Mouse (Mus musculus): Measurements from ENCODE around the gene Slc15a1. TPM values are rescaled to one million over a fixed set of nuclear protein-coding genes. Genes with fewer than 3 reads are reported as not detected.
A peak's percentile ranks its signal among the peaks of the same experiment; 100 is the strongest.

Gene Slc15a1
- total RNA-seq, 2 experiments from 2014 or later, result 0.20 to 0.28 TPM

GRCm38 (mm10) chr14:121493712-121494111 lies 11.3 kb downstream of the Slc15a1 start:
- DNase-seq (ENCODE audit: low spot score in 2 of 2), result no peak

GRCm38 (mm10) chr14:121492328-121492727 lies 12.7 kb downstream of the Slc15a1 start:
- no peak for DNase-seq (ENCODE audit: low spot score in 2 of 2)

GRCm38 (mm10) chr14:121485722-121486121 lies 19.3 kb downstream of the Slc15a1 start:
- DNase-seq (ENCODE audit: low spot score in 2 of 2), result no peak

- no peak for DNase-seq (ENCODE audit: low spot score in 2 of 2)
Observed at GRCm38 (mm10) chr14:121484436-121484835, 20.6 kb downstream of the Slc15a1 start.

- DNase-seq (ENCODE audit: low spot score in 2 of 2), result no peak
Observed at GRCm38 (mm10) chr14:121482181-121482580, 22.9 kb downstream of the Slc15a1 start.

- no peak for DNase-seq (ENCODE audit: low spot score in 2 of 2)
Observed at GRCm38 (mm10) chr14:121481591-121481990, 23.5 kb downstream of the Slc15a1 start.

- no peak for DNase-seq (ENCODE audit: low spot score in 2 of 2)
Observed at GRCm38 (mm10) chr14:121479096-121479495, 26.0 kb downstream of the Slc15a1 start.

GRCm38 (mm10) chr14:121477925-121478693 lies 26.9 kb downstream of the Slc15a1 start:
- DNase-seq (ENCODE audit: low spot score in 2 of 2), result no peak

- no peak for DNase-seq (ENCODE audit: low spot score in 2 of 2)
Observed at GRCm38 (mm10) chr14:121473869-121474268, 31.2 kb downstream of the Slc15a1 start.

- DNase-seq (ENCODE audit: low spot score in 2 of 2), result no peak
Observed at GRCm38 (mm10) chr14:121471545-121472121, 33.4 kb downstream of the Slc15a1 start.

- DNase-seq (ENCODE audit: low spot score in 2 of 2), result no peak
Observed at GRCm38 (mm10) chr14:121469601-121470000, 35.5 kb downstream of the Slc15a1 start.

GRCm38 (mm10) chr14:121467646-121468045 lies 37.4 kb downstream of the Slc15a1 start:
- no peak for DNase-seq (ENCODE audit: low spot score in 2 of 2)

- no peak for DNase-seq (ENCODE audit: low spot score in 2 of 2)
Observed at GRCm38 (mm10) chr14:121466501-121466900, 38.6 kb downstream of the Slc15a1 start.

- no peak for DNase-seq (ENCODE audit: low spot score in 2 of 2)
Observed at GRCm38 (mm10) chr14:121464318-121464717, 40.7 kb downstream of the Slc15a1 start.

GRCm38 (mm10) chr14:121462756-121463155 lies 42.3 kb downstream of the Slc15a1 start:
- DNase-seq (ENCODE audit: low spot score in 2 of 2), result no peak

GRCm38 (mm10) chr14:121460966-121461365 lies 44.1 kb downstream of the Slc15a1 start:
- no peak for DNase-seq (ENCODE audit: low spot score in 2 of 2)

GRCm38 (mm10) chr14:121458521-121458920 lies 46.5 kb downstream of the Slc15a1 start:
- no peak for DNase-seq (ENCODE audit: low spot score in 2 of 2)

GRCm38 (mm10) chr14:121457536-121457935 lies 47.5 kb downstream of the Slc15a1 start:
- no peak for DNase-seq (ENCODE audit: low spot score in 2 of 2)

- no peak for DNase-seq (ENCODE audit: low spot score in 2 of 2)
Observed at GRCm38 (mm10) chr14:121456416-121457285, 48.4 kb downstream of the Slc15a1 start.

- no peak for DNase-seq (ENCODE audit: low spot score in 2 of 2)
Observed at GRCm38 (mm10) chr14:121455976-121456375, 49.1 kb downstream of the Slc15a1 start.

- peak in 1 of 2 experiments; percentile 26 for DNase-seq (ENCODE audit: low spot score in 2 of 2)
Observed at GRCm38 (mm10) chr14:121455527-121455926, 49.5 kb downstream of the Slc15a1 start.

GRCm38 (mm10) chr14:121453130-121453529 lies 51.9 kb downstream of the Slc15a1 start:
- no peak for DNase-seq (ENCODE audit: low spot score in 2 of 2)
